Mouse (Mus musculus): Measurements from ENCODE around the gene Rgs11.
"Not testable (repeated sequence)": the region's sequence is repeated elsewhere in the genome, so short reads cannot be mapped to it uniquely, and the experiment has no call there.

Gene Rgs11

DNA sequence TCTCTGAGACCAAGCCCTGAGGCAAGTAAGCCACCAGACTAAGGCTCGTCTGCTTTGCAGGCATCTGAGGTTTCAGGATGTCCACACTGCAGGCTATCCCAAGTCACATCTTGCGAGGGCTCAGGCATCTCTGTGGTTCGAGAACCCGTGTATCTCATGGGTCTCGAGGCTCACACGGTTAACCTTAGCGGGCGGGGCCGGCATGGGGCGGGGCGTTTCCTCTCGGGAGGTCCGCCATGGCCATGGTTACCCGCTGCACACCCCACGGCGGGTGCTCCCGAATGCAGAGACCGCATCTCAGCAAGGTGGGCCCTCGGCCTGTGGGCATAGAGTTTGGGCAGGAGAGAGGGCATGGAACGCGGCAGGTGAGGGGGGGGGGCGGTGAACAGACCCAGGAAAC is at the start of gene Rgs11:
Gene Rgs11 (plus strand): TSS at position 215 of the 400 bp plus-strand sequence.
- DNase-seq: peak; percentile 16 to 63

DNA sequence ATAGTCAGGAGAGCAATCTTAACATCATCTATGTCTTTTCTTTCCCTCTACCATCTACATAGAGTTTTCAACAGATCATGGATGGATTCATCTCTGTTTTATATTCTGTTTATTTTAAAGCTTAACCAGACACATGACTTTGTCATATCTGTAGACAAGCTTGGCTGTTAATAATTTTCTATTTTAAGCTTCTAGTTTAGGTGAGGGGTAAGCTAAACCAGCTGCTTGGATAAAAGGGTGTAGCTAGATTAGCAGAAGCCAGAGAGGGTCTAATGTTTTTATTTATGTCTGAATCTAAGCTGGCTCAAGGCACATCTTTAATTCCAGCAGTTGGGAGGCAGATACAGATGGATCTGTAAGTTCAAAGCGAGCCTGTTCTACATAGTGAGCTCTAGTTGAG is 40.0 kb upstream of the Rgs11 start:
- no peak for DNase-seq

DNA sequence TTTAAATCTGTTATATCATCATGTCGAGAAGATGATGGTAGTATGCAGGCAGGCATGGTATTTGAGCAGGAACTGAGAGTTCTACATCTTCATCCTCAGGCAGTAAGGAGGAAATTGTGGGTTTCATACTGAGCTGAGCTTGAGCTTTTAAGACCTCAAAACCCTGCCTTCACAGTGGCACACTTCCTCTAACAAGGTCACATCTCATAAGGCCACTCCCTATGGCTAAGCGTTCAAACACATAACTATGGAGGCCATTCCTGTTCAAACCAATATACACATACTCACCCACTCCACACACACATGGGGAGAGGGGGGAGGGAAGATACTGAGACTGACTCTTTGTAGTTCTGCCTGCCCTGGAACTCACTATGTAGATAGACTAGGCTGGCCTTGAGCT is 34.7 kb upstream of the Rgs11 start:
- peak; percentile 18 to 33 for DNase-seq

DNA sequence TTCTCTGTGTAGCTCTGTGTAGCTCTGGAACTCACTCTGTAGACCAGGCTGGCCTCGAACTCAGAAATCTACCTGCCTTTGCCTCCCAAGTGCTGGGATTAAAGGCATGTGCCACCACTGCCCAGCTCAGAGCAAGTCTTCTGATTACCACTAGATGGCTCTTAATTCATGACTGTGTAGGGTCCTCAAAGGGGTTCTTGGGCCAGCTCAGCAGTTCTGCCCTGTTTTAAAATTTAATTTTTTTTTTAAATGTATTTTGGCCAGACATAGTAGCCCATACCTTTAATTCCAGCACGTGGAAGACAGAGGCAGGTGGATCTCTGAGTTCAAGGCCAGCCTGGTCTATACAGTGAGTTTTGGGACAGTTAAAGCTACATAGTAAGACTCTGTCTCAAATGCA is 27.5 kb upstream of the Rgs11 start:
- not testable (repeated sequence) for DNase-seq

DNA sequence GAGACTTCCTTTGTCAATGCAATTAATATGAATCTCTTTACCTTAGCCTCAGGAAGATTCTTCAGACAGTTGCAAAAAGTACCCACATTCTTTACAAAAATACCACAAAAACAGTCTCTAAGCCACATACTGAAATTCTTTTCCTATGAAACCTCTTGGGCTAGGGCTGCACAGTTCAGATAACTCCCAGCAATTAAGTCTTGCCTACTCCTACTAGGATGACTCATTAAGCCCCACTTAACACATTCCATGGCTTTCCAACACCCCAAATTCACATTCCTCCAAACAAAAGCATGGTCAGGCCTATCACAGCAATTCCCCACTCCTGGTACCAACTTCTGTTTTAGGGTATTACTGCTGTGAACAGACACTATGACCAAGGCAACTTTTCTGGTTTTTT is 24.1 kb upstream of the Rgs11 start:
- DNase-seq: no peak

DNA sequence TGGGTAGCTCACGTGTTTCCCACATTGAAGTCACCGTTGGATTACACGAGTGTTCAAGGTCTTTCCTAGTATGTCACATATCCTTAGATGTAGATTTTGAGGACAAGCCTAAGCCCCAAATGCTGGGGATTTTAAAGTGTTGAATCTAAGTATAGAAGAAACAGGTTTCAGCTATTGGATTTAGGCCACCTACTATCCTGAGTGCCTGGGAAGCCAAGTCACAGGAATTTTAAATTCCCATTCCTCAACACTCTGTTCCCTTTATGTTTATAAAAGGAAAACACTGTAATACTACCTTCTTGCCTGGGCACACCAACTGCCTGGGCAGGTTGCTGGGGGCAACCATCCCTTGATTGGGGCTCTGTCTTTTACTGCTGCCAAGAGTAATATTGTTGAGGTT is 21.6 kb upstream of the Rgs11 start:
- DNase-seq: no peak

DNA sequence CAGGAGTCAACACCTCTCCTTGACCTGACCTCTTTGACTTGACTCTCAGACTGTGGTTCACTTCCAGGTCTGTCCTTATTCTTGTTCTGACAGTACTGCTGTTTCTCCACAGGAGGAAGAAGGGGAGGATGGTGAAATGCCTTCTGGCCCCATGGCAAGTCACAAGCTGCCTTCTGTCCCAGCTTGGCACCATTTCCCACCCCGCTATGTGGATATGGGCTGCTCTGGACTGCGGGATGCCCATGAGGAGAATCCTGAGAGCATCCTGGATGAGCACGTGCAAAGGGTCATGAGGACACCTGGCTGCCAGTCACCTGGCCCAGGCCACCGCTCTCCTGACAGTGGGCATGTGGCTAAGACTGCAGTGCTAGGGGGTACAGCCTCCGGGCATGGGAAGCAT is 15.2 kb upstream of the Rgs11 start:
- DNase-seq: no peak

DNA sequence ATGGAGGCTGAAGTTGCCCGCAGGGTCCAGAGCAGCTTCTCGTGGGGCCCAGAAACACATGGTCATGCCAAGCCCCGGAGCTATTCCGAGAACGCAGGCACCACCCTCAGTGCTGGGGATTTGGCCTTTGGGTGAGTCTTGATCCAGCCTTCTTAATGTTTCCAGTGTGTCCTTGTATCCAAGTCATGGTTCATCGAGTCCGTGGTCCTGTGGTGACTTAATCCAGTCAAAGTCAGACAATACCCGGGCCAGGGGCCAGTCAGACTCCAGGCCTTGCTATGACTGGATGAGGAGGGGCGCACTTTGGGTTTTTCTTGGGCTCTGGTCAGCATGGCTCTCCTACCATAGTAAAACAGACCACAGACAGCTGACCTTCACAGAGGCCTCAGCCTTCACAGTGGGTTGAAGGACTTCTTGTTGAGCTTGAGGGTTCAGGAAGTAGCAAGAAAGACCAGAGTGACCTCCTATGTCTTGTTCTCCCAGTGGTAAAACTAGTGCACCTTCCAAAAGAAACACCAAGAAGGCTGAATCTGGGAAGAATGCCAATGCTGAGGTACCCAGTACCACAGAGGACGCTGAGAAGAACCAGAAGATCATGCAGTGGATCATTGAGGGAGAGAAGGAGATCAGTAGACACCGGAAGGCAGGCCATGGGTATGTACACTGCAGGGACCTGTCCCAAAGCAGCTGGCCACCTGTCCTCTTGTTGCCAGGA is 14.5 kb upstream of the Rgs11 start:
- no peak for DNase-seq

DNA sequence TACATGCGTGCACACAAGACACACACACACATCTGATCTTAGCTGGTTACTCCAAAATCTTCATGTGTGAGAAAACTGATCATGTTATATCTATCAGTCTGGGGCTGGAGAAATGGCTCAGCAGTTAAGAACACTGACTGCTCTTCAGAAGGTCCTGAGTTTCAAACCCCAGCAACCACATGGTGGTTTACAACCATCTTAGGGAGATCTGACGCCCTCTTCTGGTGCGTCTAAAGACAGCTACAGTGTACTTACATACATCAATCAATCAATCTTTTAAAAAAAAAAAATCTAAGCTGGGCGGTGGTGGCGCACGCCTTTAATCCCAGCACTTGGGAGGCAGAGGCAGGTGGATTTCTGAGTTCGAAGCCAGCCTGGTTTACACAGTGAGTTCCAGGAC is 11.3 kb upstream of the Rgs11 start:
- not testable (repeated sequence) for DNase-seq

DNA sequence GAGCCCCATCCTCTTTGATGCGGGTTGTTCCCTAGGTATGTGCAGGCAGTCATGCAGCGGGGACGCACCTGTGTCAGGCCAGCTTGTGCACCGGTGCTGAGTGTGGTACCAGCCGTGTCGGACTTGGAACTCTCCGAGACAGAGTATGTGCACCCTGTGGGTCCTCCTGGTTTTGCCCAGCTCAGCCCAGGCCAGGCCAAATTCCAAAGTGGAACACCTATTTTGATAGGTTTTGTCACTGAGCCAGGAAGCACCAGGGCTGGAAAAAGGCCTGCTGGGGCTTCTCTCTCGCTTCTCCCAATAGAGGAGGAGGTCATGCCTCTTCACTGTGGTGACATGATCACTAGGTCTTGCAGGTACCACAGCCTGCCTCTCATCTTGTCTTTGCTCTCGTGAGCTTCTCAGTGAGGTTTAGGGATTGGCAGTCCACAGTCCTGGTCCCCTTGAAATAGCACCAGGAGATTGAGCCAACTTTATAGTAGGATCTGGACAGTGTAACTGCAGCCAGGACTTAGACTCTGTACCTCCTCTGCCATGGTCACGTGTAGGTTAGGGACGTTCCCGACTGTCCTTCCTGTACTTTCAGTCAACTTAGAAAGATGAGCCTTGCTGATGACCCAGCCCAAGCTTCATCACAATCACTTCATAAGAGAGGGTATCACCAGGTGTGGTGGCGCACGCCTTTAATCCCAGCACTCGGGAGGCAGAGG is 10.1 kb upstream of the Rgs11 start:
- no peak for DNase-seq

DNA sequence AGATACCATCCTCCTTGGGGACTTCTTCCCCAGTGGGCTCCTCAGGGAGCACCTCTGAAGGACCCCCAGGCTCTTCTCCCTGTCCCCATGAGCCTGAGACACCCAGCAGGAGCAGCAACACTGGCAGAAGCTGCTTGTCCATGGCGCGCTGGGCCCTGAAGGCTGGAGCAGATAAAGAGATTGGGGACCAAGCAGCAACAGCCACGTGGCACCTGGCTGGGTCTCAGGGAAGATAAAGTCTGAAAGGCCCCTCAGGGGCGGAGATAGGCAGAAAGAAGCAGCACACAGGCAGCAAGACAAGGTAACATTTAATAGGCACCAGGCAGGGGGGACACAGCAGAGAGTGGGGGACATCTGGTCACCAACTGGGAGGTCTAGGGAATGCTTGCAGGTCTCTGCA is 3.9 kb upstream of the Rgs11 start, which contains the start of gene Pdia2:
Gene Pdia2 (minus strand): TSS at position 196 of the 400 bp plus-strand sequence.
- no peak for DNase-seq

DNA sequence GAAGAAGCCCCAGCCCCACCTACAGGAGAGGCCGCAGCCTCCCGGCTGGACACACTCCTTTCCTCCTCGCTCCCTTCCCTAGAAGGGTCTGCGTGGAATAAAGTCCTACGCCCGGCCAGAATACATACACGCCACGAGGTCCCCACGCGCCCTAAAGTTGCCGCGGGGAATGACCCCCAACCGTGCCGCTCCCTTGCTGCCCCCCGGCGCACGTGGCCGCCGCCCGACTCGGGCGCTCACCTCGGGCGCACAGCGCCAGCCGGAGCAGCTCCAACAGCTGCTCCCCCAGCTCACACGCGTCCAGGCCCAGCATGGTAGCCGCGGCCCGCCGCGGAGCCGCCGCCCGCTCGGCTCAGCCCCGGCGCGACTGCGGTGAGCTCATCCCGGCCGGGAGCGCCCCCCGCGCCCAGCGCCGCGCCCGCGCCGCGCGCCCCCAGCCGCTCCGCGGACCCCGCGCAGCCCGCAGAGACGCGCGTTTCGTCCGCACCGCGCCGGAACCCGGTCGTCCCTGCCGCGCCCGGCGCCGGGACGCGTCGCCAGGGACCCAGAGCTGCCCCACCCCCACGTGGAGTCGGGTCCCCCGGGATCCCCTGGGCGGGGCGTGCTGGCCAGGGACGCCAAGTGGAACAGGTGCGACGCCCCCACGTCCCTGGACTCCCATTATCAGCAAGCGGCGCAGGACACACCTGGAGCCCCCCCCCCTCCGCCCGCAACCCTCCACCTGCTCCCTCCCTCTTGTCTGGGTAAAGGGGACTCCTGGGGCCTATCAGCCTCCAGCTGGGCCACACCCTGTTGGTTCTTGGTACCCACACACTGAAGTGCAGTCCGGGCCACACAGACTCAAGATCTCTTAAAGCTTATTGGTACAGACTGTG is 1.7 kb upstream of the Rgs11 start:
- DNase-seq: peak in 1 of 2 experiments; percentile 19

DNA sequence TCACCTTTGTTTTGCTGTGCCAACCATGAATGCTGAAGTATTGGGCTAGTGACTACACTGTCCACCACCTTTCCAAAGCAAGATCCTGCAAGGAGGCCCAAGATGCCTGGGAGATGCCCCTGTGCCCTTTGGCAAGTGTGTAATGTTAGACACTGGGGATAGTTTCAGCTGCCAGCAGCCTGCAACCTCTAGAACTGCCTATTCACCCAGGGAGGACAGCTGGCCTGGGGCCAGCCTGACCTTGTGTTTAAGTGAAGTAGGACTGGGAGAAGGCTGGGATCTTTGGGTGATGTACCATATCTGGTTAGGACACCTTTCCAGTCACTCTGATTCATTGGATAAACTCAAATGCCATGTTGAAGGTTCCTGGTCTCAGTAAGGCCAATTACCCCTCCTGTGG is 753 bp upstream of the Rgs11 start:
- DNase-seq: no peak

DNA sequence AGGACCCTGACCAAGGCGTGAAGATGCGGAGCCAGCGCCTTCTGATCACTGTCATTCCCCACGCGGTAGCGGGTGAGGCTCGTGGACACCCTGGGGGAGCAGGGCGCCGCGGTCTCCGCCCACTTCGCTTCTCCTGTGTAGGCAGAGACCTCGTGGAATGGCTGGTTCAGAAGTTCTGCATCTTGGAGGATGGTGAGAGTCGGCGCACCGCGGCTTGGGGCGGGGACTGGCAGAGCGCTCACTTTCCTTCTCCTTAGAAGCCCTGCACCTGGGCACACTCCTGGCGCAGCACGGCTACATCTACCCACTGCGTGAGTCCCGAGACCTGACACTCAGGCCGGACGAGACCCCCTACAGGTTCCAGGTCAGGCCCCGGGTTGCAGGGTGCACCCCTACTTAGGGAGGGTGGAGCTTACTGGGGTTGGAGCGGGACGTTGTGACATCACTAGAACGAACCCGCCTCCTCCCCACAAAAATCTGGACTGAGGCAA is 615 bp downstream of the Rgs11 start:
- peak in 1 of 2 experiments; percentile 26 for DNase-seq

DNA sequence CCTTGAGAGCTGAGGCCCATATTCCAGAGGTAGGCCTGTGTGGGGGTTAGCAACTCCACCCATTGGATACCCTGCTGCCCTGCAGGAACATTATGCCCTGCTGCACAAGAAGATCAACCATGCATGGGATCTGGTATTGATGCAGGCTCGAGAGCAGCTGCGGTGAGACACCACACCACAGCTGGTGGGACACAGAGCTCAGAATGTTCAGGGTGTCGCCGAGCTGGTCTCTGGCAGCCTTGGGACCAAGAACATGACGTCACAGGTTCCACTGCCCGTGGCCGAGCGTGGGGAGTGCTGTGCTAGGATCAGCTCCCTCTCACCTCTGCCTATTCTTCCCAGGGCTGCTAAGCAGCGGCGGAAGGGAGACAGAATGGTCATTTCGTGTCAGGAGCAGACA is 2.0 kb downstream of the Rgs11 start:
- no peak for DNase-seq

DNA sequence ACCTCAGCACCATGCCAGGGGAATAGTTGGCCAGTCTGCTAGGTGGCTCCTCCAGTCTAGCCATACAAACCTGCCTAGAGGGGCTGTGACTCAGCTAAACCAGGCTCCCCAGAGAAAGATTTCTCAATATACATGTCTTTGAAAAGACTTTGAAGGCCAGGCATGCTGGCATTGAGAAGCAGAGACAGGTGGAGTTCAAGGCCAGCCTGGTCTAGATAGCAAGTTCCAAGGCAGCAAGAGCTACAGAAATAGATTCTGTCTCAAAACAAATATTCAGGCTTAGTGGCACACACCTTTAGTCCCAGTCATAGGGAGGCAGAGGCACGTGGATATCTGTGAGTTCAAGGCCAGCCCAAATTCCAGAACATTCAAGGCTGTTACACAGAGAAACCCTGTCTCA is 3.6 kb downstream of the Rgs11 start:
- DNase-seq: no peak

DNA sequence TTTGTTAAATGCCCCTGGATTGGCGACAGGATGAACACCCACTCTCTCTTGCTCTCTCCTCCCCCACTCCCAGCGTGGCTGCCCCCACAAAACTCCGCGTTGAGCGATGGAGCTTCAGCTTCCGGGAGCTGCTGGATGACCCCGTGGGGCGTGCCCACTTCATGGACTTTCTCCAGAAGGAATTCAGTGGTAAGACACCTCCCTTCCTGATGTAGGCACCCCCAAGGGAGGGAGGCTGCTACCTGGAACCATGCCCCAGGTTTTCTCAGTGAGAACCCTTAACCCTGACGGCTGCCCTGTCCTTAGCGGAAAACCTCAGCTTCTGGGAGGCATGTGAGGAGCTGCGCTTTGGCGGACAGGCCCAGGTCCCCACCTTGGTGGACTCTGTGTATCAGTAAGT is 4.9 kb downstream of the Rgs11 start, which contains the start of gene Arhgdig:
Gene Arhgdig (minus strand): TSS at position 101 of the 400 bp plus-strand sequence.
- DNase-seq: no peak

DNA sequence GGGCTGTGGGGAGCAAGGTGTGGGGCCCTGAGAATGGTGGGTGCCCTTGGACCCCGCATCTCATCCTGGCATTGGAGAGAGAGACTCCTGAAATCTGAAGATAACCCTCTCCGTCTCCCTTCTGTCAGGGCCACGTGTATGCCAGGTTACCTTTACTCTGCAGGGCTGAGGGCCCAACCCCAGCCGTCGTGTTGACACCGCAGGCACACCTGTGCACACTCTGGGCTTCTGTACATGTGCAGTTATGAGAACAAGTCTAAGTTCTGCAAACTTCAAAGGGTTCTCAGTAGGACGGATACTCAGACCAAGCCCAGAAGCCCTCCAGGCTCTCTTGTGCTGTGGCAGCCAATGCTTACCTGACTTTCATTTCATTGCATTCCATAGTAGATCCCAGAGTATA is 9.5 kb downstream of the Rgs11 start:
- DNase-seq: no peak

DNA sequence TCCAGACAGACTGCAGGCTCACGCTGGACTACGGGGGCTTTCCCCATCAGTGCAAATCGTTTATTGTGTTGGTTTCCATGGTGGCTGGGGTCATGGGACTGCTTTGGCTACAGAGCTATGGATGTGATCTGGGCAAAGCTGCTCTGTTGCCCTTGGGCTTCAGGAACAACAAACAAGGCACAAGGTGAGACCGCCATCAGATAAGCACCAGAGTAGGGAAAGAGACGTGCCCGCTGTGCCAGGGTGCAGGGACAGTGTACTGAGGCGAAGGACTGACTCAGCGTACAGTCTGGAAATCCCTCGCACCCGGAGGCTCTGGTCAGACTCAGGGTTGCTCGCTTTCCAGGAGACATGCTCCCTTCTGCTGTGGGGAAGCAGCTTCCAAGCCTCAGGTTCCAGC is 9.9 kb downstream of the Rgs11 start:
- no peak for DNase-seq

DNA sequence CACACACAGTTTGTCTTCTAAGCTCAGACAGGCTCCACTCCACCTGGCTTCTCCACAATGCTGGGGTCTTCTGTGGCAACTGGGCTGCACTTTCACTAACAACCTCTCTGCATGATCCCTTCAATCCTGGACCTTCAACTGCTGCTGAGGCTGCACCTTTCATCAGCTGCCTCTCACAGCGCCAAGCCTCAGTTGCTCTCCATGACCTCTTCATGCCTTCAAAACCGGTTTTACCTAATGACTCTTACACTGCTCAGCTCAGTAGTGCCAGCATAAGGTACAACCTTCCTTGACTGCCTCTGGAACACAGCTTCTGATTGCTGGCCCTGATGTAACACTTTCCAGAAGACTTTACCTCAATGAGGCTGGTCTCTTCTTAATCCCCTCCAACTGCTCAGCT is 18.8 kb downstream of the Rgs11 start:
- no peak for DNase-seq

DNA sequence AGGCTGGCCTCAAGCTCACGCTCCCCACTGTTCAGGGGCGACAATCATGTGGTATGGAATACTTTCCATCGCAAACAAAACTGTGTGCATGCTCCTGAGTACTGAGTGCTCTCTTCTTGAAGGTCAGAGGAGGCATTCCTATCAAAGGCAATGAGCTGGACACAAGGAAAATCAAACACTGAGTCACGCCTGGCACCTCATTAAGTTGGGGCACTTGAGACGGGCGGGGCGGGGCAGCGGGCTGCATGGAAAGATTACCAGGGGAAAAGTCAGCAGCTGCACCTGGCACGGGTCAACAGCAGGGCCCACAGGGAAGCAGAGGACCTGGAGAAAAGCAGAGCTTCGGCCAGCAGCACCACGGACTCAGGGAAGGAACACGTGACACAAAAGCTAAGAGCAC is 22.4 kb downstream of the Rgs11 start:
- DNase-seq: no peak

DNA sequence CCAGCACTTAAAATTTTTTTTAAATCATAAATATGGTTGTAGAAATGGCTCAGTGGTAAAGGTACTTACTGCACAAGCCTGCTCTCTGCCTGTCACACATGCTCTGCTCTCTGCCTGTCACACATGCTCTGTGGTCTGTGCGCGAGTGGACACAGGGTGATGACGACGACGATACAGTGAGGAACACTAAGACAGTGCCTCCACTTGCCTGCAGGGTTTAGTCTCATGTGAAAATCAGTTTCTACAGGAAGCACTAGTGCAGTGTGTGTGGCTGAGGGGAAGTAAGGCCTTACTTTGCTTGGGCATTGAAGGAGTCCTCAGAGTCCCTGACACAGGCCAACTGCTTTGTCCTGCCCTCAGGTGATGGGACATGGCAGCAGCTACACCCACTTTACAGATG is 27.0 kb downstream of the Rgs11 start:
- no peak for DNase-seq

DNA sequence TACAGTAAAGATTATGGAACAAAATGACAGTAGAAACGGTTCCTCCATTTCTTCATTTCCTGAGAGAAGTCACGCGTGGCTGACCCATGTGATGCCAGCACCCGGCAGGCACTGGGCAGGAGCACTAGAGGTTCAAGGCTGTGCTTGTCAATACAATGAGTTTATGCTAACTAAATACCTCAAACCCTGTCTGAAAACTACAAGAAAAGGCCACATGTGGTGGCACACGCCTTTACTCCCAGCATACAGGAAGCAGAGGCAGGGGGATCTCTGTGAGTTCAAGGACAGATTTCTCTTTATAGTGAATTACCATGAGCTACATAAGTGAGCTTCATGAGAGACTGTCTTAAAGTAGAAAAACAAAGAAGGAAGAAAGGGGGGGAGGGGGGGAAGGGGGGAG is 28.4 kb downstream of the Rgs11 start:
- DNase-seq: no peak

Measured in spleen, adult 18-20 months (tissue).